Mouse (Mus musculus) left cerebral cortex, adult 9 months (tissue): Measurements from ENCODE around the gene Jmjd7.
A peak's percentile ranks its signal among the peaks of the same experiment; 100 is the strongest.

Source experiments
- DNase-seq, 2 experiments: peaks; one replicate each; pipeline ENCODE4 v3.0.0; 2022; ENCODE audit warnings: low spot score in 2 of 2

Gene Jmjd7

GRCm38 (mm10) chr2:120011462-120012200 lies 15.7 kb upstream of the Jmjd7 start:
- DNase-seq = peak in 1 of 2 experiments; percentile 67

- DNase-seq = no peak
Observed at GRCm38 (mm10) chr2:120012924-120013323, 14.4 kb upstream of the Jmjd7 start.

GRCm38 (mm10) chr2:120013831-120014486 lies 13.3 kb upstream of the Jmjd7 start:
- DNase-seq = no peak

- DNase-seq = no peak
Observed at GRCm38 (mm10) chr2:120015882-120016281, 11.4 kb upstream of the Jmjd7 start.

GRCm38 (mm10) chr2:120017599-120017998 lies 9.7 kb upstream of the Jmjd7 start:
- no peak for DNase-seq

- DNase-seq = no peak
Observed at GRCm38 (mm10) chr2:120024337-120024736, 2.9 kb upstream of the Jmjd7 start.

GRCm38 (mm10) chr2:120027950-120028331 lies 658 bp downstream of the Jmjd7 start:
- no peak for DNase-seq

GRCm38 (mm10) chr2:120030380-120030779 lies 3.1 kb downstream of the Jmjd7 start:
- no peak for DNase-seq

GRCm38 (mm10) chr2:120032726-120033467 lies 5.6 kb downstream of the Jmjd7 start, which contains the start of gene Pla2g4b:
Gene Pla2g4b (plus strand): TSS chr2:120033417.
- DNase-seq = no peak

GRCm38 (mm10) chr2:120033726-120034125 lies 6.4 kb downstream of the Jmjd7 start:
- DNase-seq = no peak

- no peak for DNase-seq
Observed at GRCm38 (mm10) chr2:120037744-120038143, 10.5 kb downstream of the Jmjd7 start.

- no peak for DNase-seq
Observed at GRCm38 (mm10) chr2:120040991-120041390, 13.7 kb downstream of the Jmjd7 start.

- DNase-seq = peak; percentile 55 to 71
Observed at GRCm38 (mm10) chr2:120044101-120044603, 16.9 kb downstream of the Jmjd7 start.

- DNase-seq = no peak
Observed at GRCm38 (mm10) chr2:120044676-120045075, 17.4 kb downstream of the Jmjd7 start.

- peak in 1 of 2 experiments; percentile 62 for DNase-seq
Observed at GRCm38 (mm10) chr2:120046486-120047310, 19.4 kb downstream of the Jmjd7 start.

- no peak for DNase-seq
Observed at GRCm38 (mm10) chr2:120048173-120048572, 20.9 kb downstream of the Jmjd7 start.

- DNase-seq = peak in 1 of 2 experiments; percentile 42
Observed at GRCm38 (mm10) chr2:120049632-120050274, 22.5 kb downstream of the Jmjd7 start.

- DNase-seq = no peak
Observed at GRCm38 (mm10) chr2:120051405-120051804, 24.1 kb downstream of the Jmjd7 start.

- no peak for DNase-seq
Observed at GRCm38 (mm10) chr2:120054771-120055552, 27.7 kb downstream of the Jmjd7 start.

GRCm38 (mm10) chr2:120055923-120056322 lies 28.6 kb downstream of the Jmjd7 start:
- DNase-seq = no peak
